Mouse (Mus musculus): ENCODE results near the gene Sash3.

DNA sequence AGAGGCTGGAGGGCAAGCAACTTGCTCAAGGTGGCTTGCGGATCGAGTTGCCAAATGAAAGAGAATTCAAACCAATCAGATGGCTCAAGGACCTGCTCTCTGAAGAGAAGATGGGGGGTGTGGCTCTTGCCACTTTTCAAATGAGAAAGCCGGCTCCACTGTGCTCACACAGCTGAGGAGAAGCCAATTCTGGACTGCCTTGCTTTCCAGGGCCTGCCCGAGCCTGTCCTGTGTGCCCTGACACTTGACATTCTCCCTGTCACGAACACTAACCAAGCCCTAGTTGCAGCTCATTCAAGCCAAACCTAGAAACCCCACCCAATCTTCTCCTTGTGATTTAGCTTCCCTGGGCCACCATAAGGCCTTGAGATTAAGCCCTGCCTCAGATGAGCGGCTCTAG is 8.2 kb upstream of the Sash3 start:
- TF ChIP-seq MYOD1 (IDR thresholded peaks at IDR 0.05; ENCODE audit: control insufficient read depth in 1 of 3, insufficient read length in 2 of 3, low read depth in 2 of 3) (no peak), USF1 (IDR thresholded peaks at IDR 0.05; ENCODE audit: low read depth) (no peak), TCF12 (IDR thresholded peaks at IDR 0.05; ENCODE audit: insufficient read depth, poor library complexity, severe bottlenecking) (no peak), POLR2A (IDR thresholded peaks at IDR 0.05; ENCODE audit: insufficient read length, low read depth) (no peak)
